ENCODE assay signal across 10 mouse cellular contexts in the genomic region with DNA sequence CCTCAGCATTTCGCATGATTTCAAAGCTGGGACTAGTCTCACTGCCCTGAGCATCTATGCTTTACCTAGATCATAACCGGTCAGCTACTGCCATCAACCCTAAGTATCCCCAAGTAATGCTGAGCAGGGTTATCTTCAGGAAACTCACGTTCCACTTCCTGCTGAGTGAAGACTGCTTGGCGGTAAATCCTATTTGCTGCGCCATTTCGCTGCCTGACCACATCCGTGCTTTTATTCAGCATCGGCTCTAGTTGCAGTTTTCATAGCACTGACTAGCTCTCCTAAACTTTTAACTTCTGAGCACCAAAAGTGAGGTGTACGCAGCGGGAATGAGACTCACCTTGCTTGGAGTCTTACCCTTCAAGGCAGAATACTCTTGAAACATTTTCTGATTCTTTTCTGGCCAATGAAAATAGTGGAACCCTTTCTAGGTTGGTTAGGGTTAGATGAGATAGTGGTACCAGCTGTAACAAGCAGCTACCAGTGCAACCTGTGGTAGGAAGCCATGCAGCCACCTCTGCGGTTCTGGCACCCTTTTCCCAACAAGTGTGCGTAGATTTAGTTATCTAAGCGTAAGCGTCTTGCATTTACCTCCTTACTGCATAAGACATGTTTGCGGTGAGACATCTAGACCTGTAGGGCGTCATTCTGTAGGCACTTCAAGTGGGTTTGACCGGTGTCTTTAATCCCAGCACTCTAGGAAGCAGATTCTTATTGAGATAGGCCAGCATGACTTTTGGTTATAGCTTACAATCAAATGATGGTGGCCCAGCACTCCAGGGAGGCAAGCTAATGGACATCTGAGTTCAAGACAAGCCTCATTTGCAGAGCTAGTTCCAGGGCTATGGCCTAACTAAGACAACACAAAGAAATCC. TPM values are rescaled to one million over a fixed set of nuclear protein-coding genes. Genes with fewer than 3 reads are reported as not detected.
DNase-seq lines count a peak whose midpoint lies in the region; TF ChIP-seq lines count a peak whose summit lies in the region.
"Had no signal": no experiment of that assay in that cellular context is flagged by ENCODE, and none has a peak within 500 bp of the region (broad histone marks: within the 10 kb centered on the region; RNA-seq: fewer than 3 reads in every experiment).

No protein-coding gene starts in this region.

- TF ChIP-seq CTCF in heart, adult 2 months (IDR thresholded peaks at IDR 0.05), result no peak
- TF ChIP-seq CTCF in kidney, adult 2 months (conservative IDR thresholded peaks at IDR 0.05; ENCODE audit: insufficient read depth, insufficient read length, low read depth, low read length), result no peak

- H3K4me1 ChIP-seq in heart, adult 2 months (ENCODE audit: control insufficient read depth, insufficient read depth, low read length), result peaks cover 7% of the 10 kb centered on the region
- peaks cover 7% of the 10 kb centered on the region; the same call in 1 of the 2 replicates for H3K4me1 ChIP-seq in kidney, adult 2 months (ENCODE audit: control insufficient read depth, insufficient read depth, low read length)

- H3K79me2 ChIP-seq in heart, adult 2 months (replicated peaks; ENCODE audit: control insufficient read depth, insufficient read depth, low read length), result no peaks in the 10 kb centered on the region

- TF ChIP-seq POLR2A in heart, adult 2 months (IDR thresholded peaks at IDR 0.05; ENCODE audit: insufficient read depth, low read depth, low read length), result no peak
- no peak for TF ChIP-seq POLR2A in kidney, adult 2 months (IDR thresholded peaks at IDR 0.05; ENCODE audit: low read depth, low read length)

- no peaks in the 10 kb centered on the region for H3K27me3 ChIP-seq in heart, adult 2 months (ENCODE audit: control insufficient read depth, insufficient read depth, low read length)
- no peaks in the 10 kb centered on the region for H3K27me3 ChIP-seq in kidney, adult 2 months (replicated peaks; ENCODE audit: control insufficient read depth, insufficient read depth, low read length)
- H3K27me3 ChIP-seq: limb, embryonic 15.5 days had no signal

- peak in 1 of 2 experiments; percentile 22 for DNase-seq in heart, adult 2 months
- no peak for DNase-seq in heart, adult 8-10 months (ENCODE audit: low spot score)
- peak; percentile 79 for DNase-seq in CD4-positive, CD25-positive, alpha-beta regulatory T cell, adult 2 months (ENCODE audit: low read depth, low spot score)
- peak; percentile 59 for DNase-seq in c-Kit-positive CD71-positive TER-119-negative erythroid progenitor cells, embryonic 14.5 days (ENCODE audit: low read depth)
- peak; percentile 39 to 57 for DNase-seq in thymus, adult 18-20 months
- no peak for DNase-seq in layer of hippocampus, adult 11-12 months (ENCODE audit: low spot score)
- no peak for DNase-seq in kidney, adult 2 months
- DNase-seq in urinary bladder, postnatal 36 days (ENCODE audit: low spot score in 2 of 2), result no peak

- H3K27ac ChIP-seq in heart, adult 2 months, result peak overlapping the region; percentile 40
- no peak overlapping the region for H3K27ac ChIP-seq in kidney, adult 2 months (ENCODE audit: insufficient read depth, low read depth, low read length)
- H3K27ac ChIP-seq: limb, embryonic 15.5 days had no signal

- H3K9ac ChIP-seq in heart, adult 2 months (ENCODE audit: low read depth, low read length), result no peak overlapping the region
- H3K9ac ChIP-seq: limb, embryonic 15.5 days had no signal

- H3K36me3 ChIP-seq in heart, adult 2 months (ENCODE audit: control insufficient read depth, insufficient read depth, low read length), result no peaks in the 10 kb centered on the region
- no peaks in the 10 kb centered on the region for H3K36me3 ChIP-seq in kidney, adult 2 months (ENCODE audit: control insufficient read depth, insufficient read depth, low read length)
- H3K36me3 ChIP-seq: limb, embryonic 15.5 days had no signal

- peak overlapping the region; percentile 49 for H3K4me3 ChIP-seq in heart, adult 2 months
- no peak overlapping the region for H3K4me3 ChIP-seq in kidney, adult 2 months (ENCODE audit: insufficient read depth, low read depth, low read length)
- H3K4me3 ChIP-seq: limb, embryonic 15.5 days had no signal

- intact Hi-C loops in heart, adult 2 months (cut with DNase I), result no loop called here

- WGBS in heart, adult 2 months, result 77% methylated on average over 17 of the region's 17 CpGs
- WGBS in kidney, adult 2 months, result 86% methylated on average over 17 of the region's 17 CpGs

- no peak for TF ChIP-seq EP300 in heart, adult 2 months (IDR thresholded peaks at IDR 0.05; ENCODE audit: insufficient read depth, low read depth, low read length)

RNA-seq across cellular contexts. Expression of a gene that starts 4.3 kb away (rescaled TPM):
- 10 to 100 TPM; 34.1 to 34.7 TPM for total RNA-seq in heart, adult 2 months (2021)
- polyA plus RNA-seq in heart, adult 2 months (2012; rRNA removed), result 1.2 TPM in 1 of 2 replicates, not detected in the other
- total RNA-seq in heart, adult 8-10 months (2022), result 10 to 100 TPM; 28.0 to 42.3 (median 33.7) TPM
- 0.97 and 1.1 TPM in 2 replicates for polyA plus RNA-seq in kidney, adult 2 months (2012; rRNA removed)

RNA-seq across cellular contexts. Expression of a gene that starts 5.4 kb away (rescaled TPM):
- 10 to 100 TPM; 11.5 to 18.3 TPM for total RNA-seq in heart, adult 2 months (2021)
- 0.94 and 5.2 TPM in 2 replicates for polyA plus RNA-seq in heart, adult 2 months (2012; rRNA removed)
- 10 to 100 TPM; 12.2 to 24.7 (median 15.9) TPM for total RNA-seq in heart, adult 8-10 months (2022)
- 10.1 and 14.1 TPM in 2 replicates for polyA plus RNA-seq in kidney, adult 2 months (2012; rRNA removed)

RNA-seq across cellular contexts. Expression of a gene that starts 10.7 kb away (rescaled TPM):
- 10 to 100 TPM; 11.6 to 14.0 TPM for total RNA-seq in heart, adult 2 months (2021)
- polyA plus RNA-seq in heart, adult 2 months (2012; rRNA removed), result 1.1 and 1.4 TPM in 2 replicates
- 10 to 100 TPM; 10.8 to 16.2 (median 12.3) TPM for total RNA-seq in heart, adult 8-10 months (2022)
- 1.5 and 2.7 TPM in 2 replicates for polyA plus RNA-seq in kidney, adult 2 months (2012; rRNA removed)

RNA-seq across cellular contexts. Expression of a gene that starts 19.9 kb away (rescaled TPM):
- 1 to 10 TPM; 1.2 to 1.3 TPM for total RNA-seq in heart, adult 2 months (2021)
- 1.1 and 2.4 TPM in 2 replicates for polyA plus RNA-seq in heart, adult 2 months (2012; rRNA removed)
- 1 to 10 TPM in 1 of 4 experiments, under 1 TPM in 3; 0.38 to 1.1 (median 0.66) TPM for total RNA-seq in heart, adult 8-10 months (2022)
- polyA plus RNA-seq in kidney, adult 2 months (2012; rRNA removed), result 1.3 TPM in 2 replicates

RNA-seq across cellular contexts. Expression of a gene that starts 27.3 kb away (rescaled TPM):
- not detected for total RNA-seq in heart, adult 2 months (2021)
- not detected in 2 replicates for polyA plus RNA-seq in heart, adult 2 months (2012; rRNA removed)
- total RNA-seq in heart, adult 8-10 months (2022), result not detected
- not detected in 2 replicates for polyA plus RNA-seq in kidney, adult 2 months (2012; rRNA removed)
- total RNA-seq: heart, adult 18-20 months had no signal

Comparison
In these comparisons a context has a peak if more than half of its experiments do, and no peak if none do; other contexts are left out.
1. DNase-seq: peak in CD4-positive, CD25-positive, alpha-beta regulatory T cell, adult 2 months (single experiment), c-Kit-positive CD71-positive TER-119-negative erythroid progenitor cells, embryonic 14.5 days (single experiment) and thymus, adult 18-20 months (2 of 2); none in heart, adult 8-10 months (single experiment), layer of hippocampus, adult 11-12 months (single experiment), kidney, adult 2 months (single experiment) and urinary bladder, postnatal 36 days (0 of 2).